Mouse (Mus musculus): ENCODE results near the gene Cntnap1.
"Not testable (repeated sequence)": the region's sequence is repeated elsewhere in the genome, so short reads cannot be mapped to it uniquely, and the experiment has no call there.

Cntnap1 gene

GRCm38 (mm10) chr11:101170354-101170810 lies at the start of gene Cntnap1:
Cntnap1 (plus strand) TSS chr11:101170523.
- DNase-seq = peak; percentile 73

DNA sequence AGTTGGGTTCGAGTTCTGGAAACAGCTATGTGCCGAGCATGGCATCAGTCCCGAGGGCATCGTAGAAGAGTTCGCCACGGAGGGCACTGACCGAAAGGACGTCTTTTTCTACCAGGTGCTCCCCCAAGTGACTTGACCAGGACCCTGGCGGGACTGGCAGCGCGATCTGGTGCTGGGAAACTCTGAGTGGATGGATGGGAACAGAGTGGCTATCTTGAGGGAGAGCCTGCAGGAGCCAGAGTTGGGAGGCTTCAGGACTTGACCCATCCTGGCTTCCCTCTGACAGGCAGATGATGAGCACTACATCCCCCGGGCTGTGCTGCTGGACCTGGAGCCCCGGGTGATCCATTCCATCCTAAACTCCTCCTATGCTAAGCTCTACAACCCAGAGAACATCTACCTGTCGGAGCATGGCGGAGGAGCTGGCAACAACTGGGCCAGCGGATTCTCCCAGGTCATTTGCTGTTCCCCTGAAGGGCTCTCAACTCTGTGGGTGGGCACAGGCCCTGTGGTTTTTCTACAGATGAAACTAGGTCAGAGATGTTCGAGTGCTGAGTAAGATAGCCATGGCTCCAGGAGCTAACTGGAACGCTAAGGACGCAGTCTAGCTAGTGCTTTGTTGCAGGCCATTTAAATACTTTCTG lies 49.7 kb upstream of the Cntnap1 start:
- DNase-seq = no peak

DNA sequence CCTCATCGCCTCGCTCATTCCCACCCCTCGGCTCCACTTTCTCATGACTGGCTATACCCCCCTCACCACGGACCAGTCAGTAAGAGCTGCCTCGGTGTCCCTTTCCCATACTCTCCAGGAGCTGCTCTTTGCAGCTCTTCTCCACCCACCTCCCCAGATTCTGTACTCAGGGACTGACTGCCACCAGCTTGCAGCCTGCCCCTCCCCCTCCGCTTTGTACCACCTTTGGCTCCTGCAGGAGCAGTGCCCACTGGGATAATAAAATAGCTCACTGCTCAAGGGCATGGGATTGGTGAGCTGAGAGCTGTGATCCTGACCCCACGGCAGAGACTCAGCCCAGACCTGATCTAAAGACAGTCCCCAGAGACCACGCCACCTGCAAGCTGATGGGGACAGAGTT lies 45.8 kb upstream of the Cntnap1 start:
- DNase-seq = not testable (repeated sequence)

DNA sequence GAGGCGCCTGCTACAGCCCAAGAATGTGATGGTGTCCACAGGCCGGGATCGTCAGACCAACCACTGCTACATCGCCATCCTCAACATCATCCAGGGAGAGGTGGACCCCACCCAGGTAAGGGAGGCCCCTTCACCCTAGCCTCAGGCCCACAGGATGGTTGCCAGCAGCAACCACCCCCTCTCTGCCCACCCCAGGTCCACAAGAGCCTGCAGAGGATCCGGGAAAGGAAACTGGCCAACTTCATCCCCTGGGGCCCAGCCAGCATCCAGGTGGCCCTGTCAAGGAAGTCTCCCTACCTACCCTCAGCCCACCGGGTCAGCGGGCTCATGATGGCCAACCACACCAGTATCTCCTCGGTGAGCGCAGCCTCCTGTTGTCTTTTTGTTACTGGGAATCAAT lies 45.3 kb upstream of the Cntnap1 start:
- not testable (repeated sequence) for DNase-seq

DNA sequence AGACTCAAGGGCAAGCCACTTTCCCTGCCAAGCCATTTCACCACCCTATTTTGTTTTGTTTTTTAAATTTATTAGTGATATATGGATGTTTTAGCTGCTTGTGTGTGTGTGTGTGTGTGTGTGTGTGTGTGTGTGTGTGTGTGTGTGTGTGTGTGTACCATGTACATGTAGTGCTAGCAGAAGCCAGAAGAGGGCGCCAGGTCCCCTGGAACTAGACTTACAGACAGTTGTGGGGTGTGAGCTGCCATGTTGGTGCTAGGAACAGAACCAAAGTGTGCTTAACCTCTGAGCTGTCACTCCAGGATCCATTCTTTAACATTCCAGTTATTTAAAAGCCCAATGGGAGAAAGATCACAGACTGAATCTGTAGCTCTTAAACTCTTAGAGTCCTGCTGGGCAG lies 43.2 kb upstream of the Cntnap1 start:
- DNase-seq = no peak

- no peak for DNase-seq
Observed at GRCm38 (mm10) chr11:101128996-101129577, 41.2 kb upstream of the Cntnap1 start.

DNA sequence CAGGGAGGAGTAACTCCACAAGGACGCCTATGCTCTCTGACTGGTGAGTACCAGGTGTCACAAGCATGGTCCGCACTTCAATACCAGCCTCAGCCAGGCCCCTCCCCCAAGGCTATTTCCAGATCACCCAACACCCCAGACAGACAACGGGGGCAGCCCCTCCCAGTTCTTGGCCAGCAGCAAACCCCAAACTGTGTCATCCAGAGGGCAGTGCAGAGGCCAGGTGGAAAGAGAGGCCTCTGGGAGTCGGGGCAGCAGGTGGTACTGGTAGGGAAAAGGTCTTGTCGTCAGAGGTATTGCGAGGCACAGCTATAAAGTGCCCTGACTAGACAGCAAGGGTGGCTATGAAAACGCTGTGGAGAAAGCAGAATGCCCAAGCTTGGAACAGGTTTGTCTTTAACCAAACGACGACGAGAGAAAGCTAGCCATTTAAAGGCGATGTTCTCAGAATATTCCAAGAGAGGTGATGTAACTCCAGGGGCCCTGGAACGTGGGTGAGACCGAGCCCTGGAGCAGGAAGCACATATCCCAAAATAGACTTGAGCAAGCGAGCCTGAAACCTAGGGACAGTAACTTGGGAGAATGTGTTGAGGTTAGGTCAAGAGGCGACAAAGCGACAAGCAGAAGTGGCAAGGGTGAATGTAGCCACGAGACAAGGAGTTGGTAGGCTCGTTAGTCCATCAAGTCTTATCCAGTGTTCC lies 40.1 kb upstream of the Cntnap1 start:
- peak; percentile 11 for DNase-seq

GRCm38 (mm10) chr11:101131187-101131586 lies 39.1 kb upstream of the Cntnap1 start:
- DNase-seq = no peak

GRCm38 (mm10) chr11:101131701-101132100 lies 38.6 kb upstream of the Cntnap1 start:
- DNase-seq = peak; percentile 18

GRCm38 (mm10) chr11:101133037-101133436 lies 37.3 kb upstream of the Cntnap1 start:
- DNase-seq = peak; percentile 17

DNA sequence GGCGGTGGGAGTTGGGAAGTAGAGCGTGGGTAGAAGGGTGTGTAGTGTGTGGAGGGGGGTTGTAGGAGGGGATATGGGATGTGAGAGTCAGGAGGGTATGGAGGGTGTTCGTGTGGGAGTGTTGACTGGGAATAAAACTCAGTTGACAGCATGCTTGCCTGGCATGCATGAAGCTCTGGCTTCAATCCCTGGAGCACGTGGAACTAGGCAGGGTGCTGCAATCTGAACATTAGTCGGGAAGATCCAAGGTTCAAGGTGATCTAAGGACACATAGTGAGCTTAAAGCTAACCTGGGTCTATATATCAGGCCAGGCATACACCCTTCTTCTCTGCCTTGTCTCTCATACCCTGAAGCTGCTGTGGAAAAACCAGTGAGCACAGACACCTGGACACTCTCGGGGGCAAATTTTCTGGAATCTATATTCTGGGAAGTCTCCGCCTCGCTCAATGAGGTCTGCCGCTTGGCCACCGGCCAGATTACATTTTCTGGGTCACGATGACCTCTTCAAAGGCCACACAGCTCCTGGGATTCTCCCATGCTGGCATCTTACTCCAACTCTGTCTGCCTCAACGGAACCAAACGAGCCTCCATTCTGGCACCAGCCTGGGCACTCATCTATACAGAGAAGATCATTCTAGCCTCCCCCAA lies 36.0 kb upstream of the Cntnap1 start:
- peak; percentile 20 for DNase-seq

DNA sequence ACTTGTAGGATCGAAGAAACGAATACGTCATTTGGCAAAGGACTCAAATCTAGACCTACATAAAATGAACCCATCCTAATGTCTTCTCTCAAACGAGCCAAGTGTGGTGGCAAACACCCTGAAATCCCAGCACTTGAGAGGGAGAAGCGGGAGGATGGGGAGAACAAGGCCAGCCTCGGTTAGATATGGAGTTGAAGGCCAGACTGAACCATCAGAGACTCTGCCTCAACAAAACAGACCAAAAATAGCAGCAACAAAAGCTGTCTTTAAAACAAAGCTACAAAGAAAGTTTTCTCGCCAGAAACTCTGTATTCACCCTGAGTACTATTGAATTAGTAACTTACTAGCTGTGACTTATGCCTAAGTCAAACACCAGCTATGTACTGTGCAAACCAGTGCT lies 33.3 kb upstream of the Cntnap1 start:
- no peak for DNase-seq

- DNase-seq = peak; percentile 64
Observed at GRCm38 (mm10) chr11:101138536-101139181, 31.7 kb upstream of the Cntnap1 start.

- peak; percentile 36 for DNase-seq
Observed at GRCm38 (mm10) chr11:101140164-101140819, 30.0 kb upstream of the Cntnap1 start.

DNA sequence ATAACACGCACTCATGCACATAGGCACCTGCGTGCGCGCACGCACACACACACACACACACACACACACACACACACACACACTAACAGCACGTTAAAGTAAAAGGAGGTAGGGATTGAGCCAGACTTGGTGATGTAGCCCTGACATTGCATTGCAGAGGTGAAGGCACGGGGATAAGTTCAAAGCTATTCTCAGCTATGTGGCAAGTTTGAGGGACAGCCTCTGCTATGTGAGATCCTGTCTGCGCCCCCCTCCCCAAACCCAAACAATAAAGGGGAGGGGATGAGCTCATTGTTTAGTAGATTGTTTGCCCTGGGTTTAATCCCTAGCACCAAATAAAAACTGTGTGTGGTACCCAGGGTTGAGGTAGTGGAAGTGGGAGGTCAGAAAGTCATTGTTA lies 29.2 kb upstream of the Cntnap1 start:
- DNase-seq = no peak

DNA sequence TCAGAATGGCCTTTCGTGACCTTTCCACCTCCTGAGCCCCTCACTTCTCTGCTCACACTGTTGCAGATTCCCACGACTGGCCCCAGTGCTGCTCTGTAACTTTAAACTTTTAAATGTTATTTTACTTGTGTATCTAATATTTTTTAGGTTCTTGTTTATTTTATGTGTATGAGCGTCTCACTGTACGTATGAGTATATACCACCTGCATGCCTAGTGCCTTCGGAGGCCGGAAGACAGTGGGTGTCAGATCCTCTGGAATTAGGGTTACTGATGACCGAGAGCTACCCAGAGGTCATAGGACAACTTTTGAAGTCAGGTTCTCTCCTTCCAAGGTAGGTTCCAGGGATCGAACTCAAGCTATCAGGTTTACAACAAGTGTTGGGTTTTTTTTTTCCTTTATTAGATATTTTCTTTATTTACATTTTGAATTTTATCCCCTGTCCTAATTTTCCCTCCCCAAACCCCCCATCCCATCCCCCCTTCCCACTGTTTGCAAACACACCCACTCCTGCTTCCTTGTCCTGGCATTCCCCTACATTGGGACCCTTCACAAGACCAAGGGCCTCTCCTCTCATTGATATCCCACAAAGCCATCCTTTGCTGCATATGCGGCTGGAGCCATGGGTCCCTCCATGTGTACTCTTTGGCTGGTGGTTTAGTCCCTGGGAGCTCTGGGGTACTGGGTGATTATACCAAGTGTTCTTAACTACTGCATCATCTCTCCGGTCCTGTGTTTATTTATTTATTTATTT lies 27.9 kb upstream of the Cntnap1 start:
- DNase-seq = no peak

- DNase-seq = peak; percentile 43
Observed at GRCm38 (mm10) chr11:101143338-101144225, 26.7 kb upstream of the Cntnap1 start.

DNA sequence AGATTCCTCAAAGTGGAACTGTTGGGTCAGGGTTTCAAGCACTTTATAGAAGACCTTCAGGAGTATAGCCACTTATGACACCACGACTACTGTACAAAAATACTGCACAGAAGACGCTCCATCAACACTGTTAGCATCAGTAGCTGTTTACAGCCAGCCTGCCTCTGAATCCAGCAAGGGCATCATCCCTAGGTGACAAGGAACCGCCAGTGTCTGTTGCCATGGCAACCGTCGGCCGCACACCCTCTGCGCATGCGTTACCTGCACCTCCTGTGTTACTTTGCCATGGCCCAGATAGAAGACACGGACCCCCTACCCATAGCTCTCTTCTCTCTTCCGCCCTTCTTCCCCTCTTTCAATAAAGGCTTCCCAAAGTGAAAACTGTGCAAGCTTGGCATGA lies 23.9 kb upstream of the Cntnap1 start:
- DNase-seq = no peak

DNA sequence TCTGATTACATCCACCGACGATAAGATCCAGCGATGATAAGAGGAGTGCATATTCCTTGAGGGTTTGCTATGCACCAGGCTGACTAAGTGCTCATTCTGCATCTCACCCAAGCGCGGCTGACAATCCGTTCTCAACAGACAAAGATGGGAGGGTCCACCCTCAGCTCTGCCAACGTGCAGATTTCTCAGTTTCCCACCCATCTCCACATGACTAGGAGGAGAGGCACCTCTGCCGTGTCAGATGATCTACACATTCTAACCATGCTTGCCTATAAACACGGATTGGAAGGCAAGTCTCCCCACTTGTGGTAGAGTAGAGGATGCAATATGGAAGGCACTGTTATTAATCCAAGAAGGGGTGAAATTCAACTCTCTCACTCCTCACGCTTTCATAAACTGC lies 21.6 kb upstream of the Cntnap1 start:
- no peak for DNase-seq

All from kidney, adult 18-20 months (tissue).